Mouse (Mus musculus) stomach, postnatal 0 days (tissue): Measurements from ENCODE around the gene Kri1.

Experiments
- CTCF ChIP-seq: IDR thresholded peaks from 2 replicates; pipeline ENCODE4 v1.5.1; 2016; ENCODE audit warnings: antibody characterized with exemption, low read depth, mild to moderate bottlenecking, moderate library complexity
- EP300 ChIP-seq: optimal IDR thresholded peaks from 2 replicates; pipeline ENCODE3; 2016; ENCODE audit warnings: antibody characterized with exemption

- TF ChIP-seq CTCF (no peak), EP300 (no peak)
Measured at GRCm38 (mm10) chr9:21276307-21276706, 11.5 kb downstream of the Kri1 start.
